ENCODE assay signal across 8 mouse cellular contexts in genomic region chr14:33371248-33371647, GRCm38 (mm10).
DNase-seq lines count a peak whose midpoint lies in the region; ATAC-seq lines count a peak whose summit lies in the region.

No protein-coding gene starts in this region.

- H3K36me3 ChIP-seq in limb, embryonic 12.5 days: no peaks in the 10 kb centered on the region

- H3K27ac ChIP-seq in limb, embryonic 12.5 days: no peak overlapping the region

- H3K9ac ChIP-seq in limb, embryonic 12.5 days (replicated peaks): no peak overlapping the region

- no peak overlapping the region for H3K4me2 ChIP-seq in limb, embryonic 12.5 days

- H3K27me3 ChIP-seq in limb, embryonic 12.5 days: no peaks in the 10 kb centered on the region

- H3K9me3 ChIP-seq in limb, embryonic 12.5 days: no peaks in the 10 kb centered on the region

- peak; percentile 20 to 36 for DNase-seq in B cell, adult 2 months
- peak; percentile 73 to 86 for DNase-seq in adrenal gland, adult (ENCODE audit: inconsistent age in 2 of 2, low spot score in 1 of 2)
- DNase-seq in embryo, embryonic 10.5 days (ENCODE audit: low spot score): peak; percentile 82
- peak; percentile 42 for DNase-seq in gastrocnemius, postnatal 25 days
- DNase-seq in kidney, adult 11 months: peak; percentile 37
- peak; percentile 79 for DNase-seq in testis, postnatal 10 days (ENCODE audit: low spot score)

- ATAC-seq in limb, embryonic 12.5 days (ENCODE audit: insufficient number of reproducible peaks, insufficient read depth, low FRiP score, low TSS enrichment, low read depth): peak; percentile 49; the same call in 1 of the 2 replicates
- peak; percentile 47; the same call in 1 of the 2 replicates for ATAC-seq in monocyte, adult 5-6 weeks (replicated peaks; ENCODE audit: insufficient number of reproducible peaks, low FRiP score, low TSS enrichment, poor library complexity, severe bottlenecking)

- H3K4me3 ChIP-seq in limb, embryonic 12.5 days (replicated peaks): no peak overlapping the region

- WGBS in limb, embryonic 12.5 days: 11% methylated on average over 3 of the region's 3 CpGs

- H3K4me1 ChIP-seq in limb, embryonic 12.5 days (replicated peaks): peaks cover 14% of the 10 kb centered on the region

Comparison
In these comparisons a context has a peak if more than half of its experiments do, and no peak if none do; other contexts are left out.
1. DNase-seq: peak in every context shown above with its lines; median percentile 82 in embryo, embryonic 10.5 days; 80 in adrenal gland, adult; 79 in testis, postnatal 10 days; 42 in gastrocnemius, postnatal 25 days; 37 in kidney, adult 11 months; 28 in B cell, adult 2 months.